Mouse (Mus musculus): Measurements from ENCODE around the gene Fstl3. TPM values are rescaled to one million over a fixed set of nuclear protein-coding genes. Genes with fewer than 3 reads are reported as not detected.

Fstl3 gene
- polyA plus RNA-seq, 1 experiment from 2014 or later, result 2.7 TPM

- Histone ChIP-seq H3K9ac (replicated peaks; ENCODE audit: low read length) (peak within 1 kb of the TSS; percentile 95), H3K4me2 (ENCODE audit: low read depth, low read length) (peak within 1 kb of the TSS; percentile 90), H3K27me3 (ENCODE audit: control insufficient read depth, insufficient read depth, low read length) (no peaks in the 10 kb centered on the region), H3K9me3 (replicated peaks; ENCODE audit: control insufficient read depth, low read length) (no peaks in the 10 kb centered on the region), H3K4me1 (ENCODE audit: control insufficient read depth, insufficient read depth, low read length) (peaks cover 6% of the 10 kb centered on the region), H3K4me3 (ENCODE audit: low read depth, low read length) (peak within 1 kb of the TSS; percentile 87), H3K36me3 (replicated peaks; ENCODE audit: control insufficient read depth, insufficient read depth, low read depth, low read length) (no peaks in the 10 kb centered on the region), H3K27ac (replicated peaks; ENCODE audit: low read depth, low read length) (peak within 1 kb of the TSS; percentile 75)
- ATAC-seq (replicated peaks; ENCODE audit: insufficient number of reproducible peaks, low FRiP score, low TSS enrichment, low read depth) (peak; percentile 53), DNase-seq (ENCODE audit: low spot score) (peak; percentile 88)
- WGBS, result 5% methylated on average over 50 of the region's 51 CpGs
These were observed 16.1 kb downstream of the Fstl3 start, which contains the start of gene Palm for GRCm38 (mm10) chr10:79793051-79793737. Gene Palm (plus strand): TSS chr10:79793572.

GRCm38 (mm10) chr10:79793738-79794490 lies 16.8 kb downstream of the Fstl3 start:
- ATAC-seq (replicated peaks; ENCODE audit: insufficient number of reproducible peaks, low FRiP score, low TSS enrichment, low read depth) (peak; percentile 24), DNase-seq (ENCODE audit: low spot score) (peak; percentile 65)
- H3K27ac ChIP-seq (replicated peaks; ENCODE audit: low read depth, low read length), result peak overlapping the region; percentile 75
- H3K4me3 ChIP-seq (ENCODE audit: low read depth, low read length), result peak overlapping the region; percentile 87
- H3K27me3 ChIP-seq (ENCODE audit: control insufficient read depth, insufficient read depth, low read length), result no peaks in the 10 kb centered on the region
- no peaks in the 10 kb centered on the region for H3K9me3 ChIP-seq (replicated peaks; ENCODE audit: control insufficient read depth, low read length)
- 1% methylated on average over 35 of the region's 38 CpGs for WGBS
- peaks cover 6% of the 10 kb centered on the region for H3K4me1 ChIP-seq (ENCODE audit: control insufficient read depth, insufficient read depth, low read length)
- peak overlapping the region; percentile 90 for H3K4me2 ChIP-seq (ENCODE audit: low read depth, low read length)
- H3K9ac ChIP-seq (replicated peaks; ENCODE audit: low read length), result peak overlapping the region; percentile 95
- H3K36me3 ChIP-seq (replicated peaks; ENCODE audit: control insufficient read depth, insufficient read depth, low read depth, low read length), result no peaks in the 10 kb centered on the region

- Histone ChIP-seq H3K27me3 (ENCODE audit: control insufficient read depth, insufficient read depth, low read length) (no peaks in the 10 kb centered on the region), H3K4me3 (ENCODE audit: low read depth, low read length) (peak overlapping the region; percentile 87), H3K9ac (replicated peaks; ENCODE audit: low read length) (peak overlapping the region; percentile 95), H3K4me2 (ENCODE audit: low read depth, low read length) (peak overlapping the region; percentile 90), H3K4me1 (ENCODE audit: control insufficient read depth, insufficient read depth, low read length) (peaks cover 6% of the 10 kb centered on the region), H3K36me3 (replicated peaks; ENCODE audit: control insufficient read depth, insufficient read depth, low read depth, low read length) (no peaks in the 10 kb centered on the region), H3K9me3 (replicated peaks; ENCODE audit: control insufficient read depth, low read length) (no peaks in the 10 kb centered on the region), H3K27ac (replicated peaks; ENCODE audit: low read depth, low read length) (peak overlapping the region; percentile 75)
- WGBS, result 13% methylated on average over 10 of the region's 10 CpGs
- DNase-seq (ENCODE audit: low spot score), result no peak
- peak; percentile 41 for ATAC-seq (replicated peaks; ENCODE audit: insufficient number of reproducible peaks, low FRiP score, low TSS enrichment, low read depth)
These were observed 17.4 kb downstream of the Fstl3 start for GRCm38 (mm10) chr10:79794491-79794931.

- no peaks in the 10 kb centered on the region for H3K27me3 ChIP-seq (ENCODE audit: control insufficient read depth, insufficient read depth, low read length)
- H3K27ac ChIP-seq (replicated peaks; ENCODE audit: low read depth, low read length), result no peak overlapping the region
- H3K4me3 ChIP-seq (ENCODE audit: low read depth, low read length), result no peak overlapping the region
- no peak overlapping the region for H3K4me2 ChIP-seq (ENCODE audit: low read depth, low read length)
- ATAC-seq (replicated peaks; ENCODE audit: insufficient number of reproducible peaks, low FRiP score, low TSS enrichment, low read depth), result no peak
- H3K9ac ChIP-seq (replicated peaks; ENCODE audit: low read length), result no peak overlapping the region
- H3K36me3 ChIP-seq (replicated peaks; ENCODE audit: control insufficient read depth, insufficient read depth, low read depth, low read length), result no peaks in the 10 kb centered on the region
- 96% methylated on average over 3 of the region's 3 CpGs for WGBS
- H3K9me3 ChIP-seq (replicated peaks; ENCODE audit: control insufficient read depth, low read length), result no peaks in the 10 kb centered on the region
- peaks cover 6% of the 10 kb centered on the region for H3K4me1 ChIP-seq (ENCODE audit: control insufficient read depth, insufficient read depth, low read length)
- no peak for DNase-seq (ENCODE audit: low spot score)
These were observed 18.8 kb downstream of the Fstl3 start for GRCm38 (mm10) chr10:79795905-79796304.

- Histone ChIP-seq H3K27me3 (ENCODE audit: control insufficient read depth, insufficient read depth, low read length) (no peaks in the 10 kb centered on the region), H3K27ac (replicated peaks; ENCODE audit: low read depth, low read length) (no peak overlapping the region), H3K9me3 (replicated peaks; ENCODE audit: control insufficient read depth, low read length) (no peaks in the 10 kb centered on the region), H3K4me2 (ENCODE audit: low read depth, low read length) (peak overlapping the region; percentile 13; the same call in 1 of the 2 replicates), H3K36me3 (replicated peaks; ENCODE audit: control insufficient read depth, insufficient read depth, low read depth, low read length) (no peaks in the 10 kb centered on the region), H3K9ac (replicated peaks; ENCODE audit: low read length) (no peak overlapping the region), H3K4me1 (ENCODE audit: control insufficient read depth, insufficient read depth, low read length) (peaks cover 12% of the 10 kb centered on the region), H3K4me3 (ENCODE audit: low read depth, low read length) (no peak overlapping the region)
- WGBS, result 45% methylated on average over 15 of the region's 15 CpGs
- DNase-seq (ENCODE audit: low spot score) (no peak), ATAC-seq (replicated peaks; ENCODE audit: insufficient number of reproducible peaks, low FRiP score, low TSS enrichment, low read depth) (no peak)
These were observed 20.3 kb downstream of the Fstl3 start for GRCm38 (mm10) chr10:79797326-79797725.

- H3K4me3 ChIP-seq (ENCODE audit: low read depth, low read length), result no peak overlapping the region
- no peak for DNase-seq (ENCODE audit: low spot score)
- 88% methylated on average over 12 of the region's 12 CpGs for WGBS
- H3K36me3 ChIP-seq (replicated peaks; ENCODE audit: control insufficient read depth, insufficient read depth, low read depth, low read length), result no peaks in the 10 kb centered on the region
- H3K9me3 ChIP-seq (replicated peaks; ENCODE audit: control insufficient read depth, low read length), result no peaks in the 10 kb centered on the region
- H3K4me1 ChIP-seq (ENCODE audit: control insufficient read depth, insufficient read depth, low read length), result peaks cover 19% of the 10 kb centered on the region
- no peaks in the 10 kb centered on the region for H3K27me3 ChIP-seq (ENCODE audit: control insufficient read depth, insufficient read depth, low read length)
- no peak overlapping the region for H3K4me2 ChIP-seq (ENCODE audit: low read depth, low read length)
- no peak for ATAC-seq (replicated peaks; ENCODE audit: insufficient number of reproducible peaks, low FRiP score, low TSS enrichment, low read depth)
- H3K9ac ChIP-seq (replicated peaks; ENCODE audit: low read length), result no peak overlapping the region
- H3K27ac ChIP-seq (replicated peaks; ENCODE audit: low read depth, low read length), result no peak overlapping the region
These were observed 21.3 kb downstream of the Fstl3 start for GRCm38 (mm10) chr10:79798289-79798928.

- Histone ChIP-seq H3K9ac (replicated peaks; ENCODE audit: low read length) (no peak overlapping the region), H3K4me3 (ENCODE audit: low read depth, low read length) (no peak overlapping the region), H3K4me1 (ENCODE audit: control insufficient read depth, insufficient read depth, low read length) (peaks cover 23% of the 10 kb centered on the region), H3K4me2 (ENCODE audit: low read depth, low read length) (no peak overlapping the region), H3K27ac (replicated peaks; ENCODE audit: low read depth, low read length) (no peak overlapping the region), H3K27me3 (ENCODE audit: control insufficient read depth, insufficient read depth, low read length) (no peaks in the 10 kb centered on the region), H3K36me3 (replicated peaks; ENCODE audit: control insufficient read depth, insufficient read depth, low read depth, low read length) (no peaks in the 10 kb centered on the region), H3K9me3 (replicated peaks; ENCODE audit: control insufficient read depth, low read length) (no peaks in the 10 kb centered on the region)
- WGBS, result 86% methylated on average over 11 of the region's 11 CpGs
- no peak for DNase-seq (ENCODE audit: low spot score)
- no peak for ATAC-seq (replicated peaks; ENCODE audit: insufficient number of reproducible peaks, low FRiP score, low TSS enrichment, low read depth)
These were observed 23.4 kb downstream of the Fstl3 start for GRCm38 (mm10) chr10:79800508-79800907.

All from embryonic facial prominence, embryonic 11.5 days (tissue).